Mouse (Mus musculus) forebrain, embryonic 10.5 days (tissue): ENCODE data around the gene Cracr2a. TPM values are rescaled to one million over a fixed set of nuclear protein-coding genes. Genes with fewer than 3 reads are reported as not detected.

Source experiments
- DNase-seq: peaks from one replicate; pipeline ENCODE4 v3.0.0-alpha.2; 2017; ENCODE audit warnings: low spot score; ENCODE audit errors: extremely low spot score
- H3K27ac ChIP-seq: fragments of 300-500 bp; sonication (generic); 2 replicates; pipeline ENCODE4 v1.5.1; 2016; ENCODE audit warnings: mild to moderate bottlenecking
- H3K27me3 ChIP-seq: fragments of 300-500 bp; sonication (generic); 2 replicates; pipeline ENCODE4 v1.6.1; 2016; ENCODE audit warnings: mild to moderate bottlenecking; ENCODE audit not compliant: poor library complexity, severe bottlenecking
- H3K36me3 ChIP-seq: fragments of 300-500 bp; sonication (generic); replicated peaks from 2 replicates; pipeline ENCODE4 v1.6.1; 2016; ENCODE audit warnings: mild to moderate bottlenecking, moderate library complexity
- H3K4me1 ChIP-seq: fragments of 300-500 bp; sonication (generic); 2 replicates; pipeline ENCODE4 v1.6.1; 2016
- H3K4me3 ChIP-seq: fragments of 300-500 bp; sonication (generic); 2 replicates; pipeline ENCODE4 v1.5.1; 2016; ENCODE audit warnings: mild to moderate bottlenecking, moderate library complexity
- H3K9me3 ChIP-seq: fragments of 300-500 bp; sonication (generic); 2 replicates; pipeline ENCODE4 v1.6.1; 2016; ENCODE audit warnings: mild to moderate bottlenecking, moderate library complexity
- WGBS: fragments of 180-500 bp; shearing (Covaris S2); methylation state at CpG from one replicate; pipeline ENCODE4 v1.1.7; 2016; 5-methylcytosine and 5-hydroxymethylcytosine counted together
- polyA plus RNA-seq: library from polyadenylated mRNA; unstranded; fragments of >200 nt; fragmentation: Nextera tagmentation; extraction: Ambion mirVana; gene quantifications from 2 replicates; pipeline ENCODE4 v1.2.1, GENCODE M21; 2016

The Cracr2a gene
- polyA plus RNA-seq, 1 experiment from 2014 or later, result 0.73 TPM

DNA sequence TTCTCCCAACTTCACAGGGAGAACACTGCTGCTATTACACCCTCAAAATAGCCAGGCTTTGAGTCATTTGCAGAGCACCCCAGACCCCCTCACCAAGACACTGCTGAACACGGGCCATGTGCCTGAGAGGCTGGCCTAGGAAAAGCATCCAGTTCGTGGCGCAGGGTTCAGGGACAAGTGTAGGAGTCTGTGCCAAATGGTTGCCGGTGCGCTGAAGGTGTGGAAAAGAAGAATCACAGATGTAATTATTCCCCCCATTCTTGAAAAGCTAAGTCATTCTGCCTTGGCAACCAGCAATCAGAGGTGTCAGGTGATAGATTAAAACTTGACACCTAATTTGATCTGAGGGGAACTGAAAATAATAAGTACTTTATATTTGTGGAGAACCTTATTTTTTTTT lies 98.3 kb downstream of the Cracr2a start:
- no peak overlapping the region for H3K4me3 ChIP-seq
- no peak for DNase-seq
- peaks cover 2% of the 10 kb centered on the region; the same call in 1 of the 2 replicates for H3K9me3 ChIP-seq
- H3K27ac ChIP-seq, result no peak overlapping the region
- no peaks in the 10 kb centered on the region for H3K36me3 ChIP-seq
- WGBS, result 86% methylated on average over 5 of the region's 5 CpGs
- H3K27me3 ChIP-seq, result peaks cover 11% of the 10 kb centered on the region
- H3K4me1 ChIP-seq, result peaks cover 6% of the 10 kb centered on the region; the same call in 1 of the 2 replicates

DNA sequence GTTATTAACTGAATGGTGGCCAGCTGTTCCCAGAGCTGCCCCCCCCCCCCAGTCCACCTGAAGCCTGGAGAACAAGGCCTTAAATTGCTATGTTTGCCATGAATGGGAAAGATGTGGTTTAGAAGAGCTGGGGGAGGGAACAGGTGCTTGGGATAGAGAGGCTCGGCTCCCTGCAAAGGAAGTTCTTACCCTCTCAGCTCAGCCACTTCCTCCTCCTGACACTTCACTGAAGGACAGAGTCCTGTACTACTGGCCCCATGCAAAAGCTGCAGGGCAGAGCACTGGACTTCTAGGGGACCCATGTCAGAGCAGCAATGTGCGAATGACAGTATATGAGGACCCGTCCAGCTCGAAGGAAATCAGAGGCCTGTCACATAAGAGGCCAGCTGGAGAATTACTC lies 98.8 kb downstream of the Cracr2a start:
- peaks cover 6% of the 10 kb centered on the region; the same call in 1 of the 2 replicates for H3K4me1 ChIP-seq
- no peak overlapping the region for H3K27ac ChIP-seq
- H3K9me3 ChIP-seq, result no peaks in the 10 kb centered on the region
- WGBS, result 85% methylated on average over 4 of the region's 4 CpGs
- no peaks in the 10 kb centered on the region for H3K36me3 ChIP-seq
- no peak overlapping the region for H3K4me3 ChIP-seq
- peaks cover 15% of the 10 kb centered on the region for H3K27me3 ChIP-seq
- DNase-seq, result no peak

DNA sequence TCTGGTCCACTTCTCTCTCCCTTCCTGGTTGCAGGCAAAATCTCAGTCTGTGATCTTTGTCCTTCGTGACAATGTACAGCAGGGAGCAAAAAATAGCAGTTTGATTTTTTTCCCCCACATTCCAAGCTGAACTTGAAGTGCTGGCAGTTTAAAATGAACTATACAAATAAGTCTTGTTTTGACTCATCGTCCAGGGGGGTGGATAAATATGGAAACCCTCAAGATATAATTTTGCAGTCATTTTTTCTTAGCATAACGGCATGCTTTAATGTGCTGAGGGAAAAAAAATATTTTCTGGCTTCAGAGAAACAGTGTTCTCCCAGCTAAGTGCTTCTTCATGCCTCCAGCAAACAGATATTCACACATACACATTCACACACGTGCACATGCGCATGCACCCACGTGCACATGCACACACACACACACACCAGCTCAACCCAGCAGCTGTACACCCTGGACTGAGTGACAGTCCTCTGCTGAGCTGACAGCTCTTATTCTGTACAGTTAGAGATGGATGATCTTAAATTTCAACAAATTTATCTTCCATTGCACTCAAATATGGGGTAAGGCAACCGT lies 100.7 kb downstream of the Cracr2a start:
- H3K9me3 ChIP-seq, result no peaks in the 10 kb centered on the region
- 92% methylated on average over 7 of the region's 7 CpGs for WGBS
- H3K36me3 ChIP-seq, result no peaks in the 10 kb centered on the region
- H3K27ac ChIP-seq, result no peak overlapping the region
- no peak overlapping the region for H3K4me3 ChIP-seq
- H3K27me3 ChIP-seq, result peaks cover 15% of the 10 kb centered on the region
- H3K4me1 ChIP-seq, result peaks cover 6% of the 10 kb centered on the region; the same call in 1 of the 2 replicates
- DNase-seq, result no peak

GRCm38 (mm10) chr6:127663263-127663662 lies 102.1 kb downstream of the Cracr2a start:
- H3K36me3 ChIP-seq, result no peaks in the 10 kb centered on the region
- H3K9me3 ChIP-seq, result no peaks in the 10 kb centered on the region
- H3K27ac ChIP-seq, result no peak overlapping the region
- no peak for DNase-seq
- H3K4me3 ChIP-seq, result no peak overlapping the region
- H3K4me1 ChIP-seq, result peaks cover 6% of the 10 kb centered on the region; the same call in 1 of the 2 replicates
- H3K27me3 ChIP-seq, result peaks cover 7% of the 10 kb centered on the region; the same call in 1 of the 2 replicates
- 83% methylated on average over 7 of the region's 7 CpGs for WGBS

DNA sequence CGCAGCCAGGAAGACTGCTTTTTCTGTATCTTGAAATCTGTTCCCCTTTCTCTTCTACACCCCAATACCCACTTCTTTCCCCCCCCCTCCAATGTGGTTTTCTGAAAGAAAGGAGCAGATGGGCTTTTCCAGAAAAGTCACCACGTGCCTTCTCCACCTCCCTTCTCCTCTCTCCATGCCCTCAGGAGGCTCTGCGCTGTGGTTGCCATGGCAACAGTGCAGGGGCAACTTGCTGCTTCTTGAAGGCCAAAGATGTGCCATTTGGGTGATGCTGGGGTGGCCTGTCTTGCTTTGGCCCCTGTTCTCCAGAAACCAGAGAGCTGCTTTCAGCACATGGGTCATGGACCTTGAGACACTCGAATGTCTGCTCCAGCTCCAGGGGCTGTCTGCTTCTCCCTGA lies 108.2 kb downstream of the Cracr2a start:
- peaks cover 11% of the 10 kb centered on the region; the same call in 1 of the 2 replicates for H3K4me1 ChIP-seq
- no peak overlapping the region for H3K4me3 ChIP-seq
- H3K27me3 ChIP-seq, result 0 out of 2 replicates have a peak, but pooled peaks cover 6% of the 10 kb centered on the region
- DNase-seq, result no peak
- 72% methylated on average over 4 of the region's 4 CpGs for WGBS
- no peaks in the 10 kb centered on the region for H3K9me3 ChIP-seq
- H3K36me3 ChIP-seq, result no peaks in the 10 kb centered on the region
- H3K27ac ChIP-seq, result peak overlapping the region; percentile 56; the same call in 1 of the 2 replicates

DNA sequence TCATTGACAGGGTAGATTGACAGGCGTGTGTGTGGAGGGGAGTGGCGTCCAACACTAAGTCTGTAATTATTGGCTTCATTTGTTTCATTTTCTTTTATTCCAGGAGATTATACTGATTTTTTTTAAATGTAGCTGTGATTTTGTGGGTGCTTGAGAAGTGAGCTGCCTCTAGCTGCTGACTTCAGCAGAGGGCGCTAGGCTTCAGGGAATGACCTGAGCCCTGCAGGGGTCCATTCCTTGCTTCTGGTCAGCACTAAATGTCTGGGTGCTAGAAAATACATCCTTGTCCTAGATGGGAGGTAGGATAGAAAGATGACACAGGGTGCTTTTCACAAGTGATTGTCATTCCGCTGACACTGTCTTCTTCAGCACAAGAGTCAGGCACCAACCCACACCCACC lies 108.9 kb downstream of the Cracr2a start:
- H3K27me3 ChIP-seq, result no peaks in the 10 kb centered on the region
- H3K27ac ChIP-seq, result no peak overlapping the region
- H3K4me1 ChIP-seq, result peaks cover 11% of the 10 kb centered on the region; the same call in 1 of the 2 replicates
- no peaks in the 10 kb centered on the region for H3K9me3 ChIP-seq
- H3K36me3 ChIP-seq, result no peaks in the 10 kb centered on the region
- H3K4me3 ChIP-seq, result no peak overlapping the region
- no peak for DNase-seq
- 92% methylated on average over 4 of the region's 4 CpGs for WGBS

DNA sequence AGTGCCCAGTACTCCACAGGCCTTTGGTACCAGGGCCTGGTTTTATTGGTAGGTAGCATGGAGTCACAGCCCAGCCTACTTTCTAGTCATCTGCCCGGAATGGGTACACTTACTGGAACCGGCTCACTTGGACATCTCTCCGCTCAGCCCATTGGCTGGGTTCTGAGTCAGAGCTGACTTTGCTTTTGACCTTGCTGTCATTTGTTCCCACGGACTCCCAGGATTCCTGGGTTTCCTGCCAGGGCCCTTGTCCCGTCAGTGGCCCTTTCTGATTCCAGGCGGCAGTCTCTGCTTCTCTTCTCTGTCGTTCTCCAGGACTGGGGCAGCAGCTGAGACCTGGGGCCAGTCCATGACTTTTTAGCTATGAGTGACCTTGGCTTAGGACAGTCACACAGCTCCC lies 110.9 kb downstream of the Cracr2a start:
- no peaks in the 10 kb centered on the region for H3K9me3 ChIP-seq
- WGBS, result 86% methylated on average over 7 of the region's 7 CpGs
- no peak overlapping the region for H3K4me3 ChIP-seq
- H3K27ac ChIP-seq, result no peak overlapping the region
- H3K4me1 ChIP-seq, result peaks cover 11% of the 10 kb centered on the region; the same call in 1 of the 2 replicates
- H3K27me3 ChIP-seq, result no peaks in the 10 kb centered on the region
- no peak for DNase-seq
- no peaks in the 10 kb centered on the region for H3K36me3 ChIP-seq

DNA sequence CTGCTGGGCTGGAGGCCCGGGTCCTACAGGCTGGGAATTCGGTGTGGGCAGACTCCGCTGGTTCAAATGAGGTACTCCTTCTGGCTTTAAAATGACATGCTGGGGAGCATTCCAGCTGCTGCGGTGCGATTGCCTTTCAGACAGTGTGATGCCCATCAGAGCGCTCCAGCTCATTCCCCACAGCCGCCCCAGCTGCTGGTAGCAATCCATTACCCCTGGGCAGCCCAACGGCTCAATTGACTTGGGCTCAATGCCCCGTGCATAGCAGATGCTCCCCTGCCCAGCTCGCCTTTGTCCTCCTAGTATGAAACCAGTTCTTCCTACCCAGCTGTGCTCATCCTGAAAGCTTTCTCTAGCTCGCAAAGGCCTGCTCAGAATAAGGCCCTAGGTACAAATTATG lies 115.7 kb downstream of the Cracr2a start:
- Histone ChIP-seq H3K9me3 (no peaks in the 10 kb centered on the region), H3K4me3 (no peak overlapping the region), H3K27me3 (no peaks in the 10 kb centered on the region), H3K36me3 (no peaks in the 10 kb centered on the region), H3K4me1 (no peaks in the 10 kb centered on the region), H3K27ac (no peak overlapping the region)
- 80% methylated on average over 11 of the region's 11 CpGs for WGBS
- no peak for DNase-seq

- Histone ChIP-seq H3K27ac (no peak overlapping the region), H3K27me3 (no peaks in the 10 kb centered on the region), H3K36me3 (no peaks in the 10 kb centered on the region), H3K9me3 (no peaks in the 10 kb centered on the region), H3K4me1 (no peaks in the 10 kb centered on the region), H3K4me3 (no peak overlapping the region)
- no peak for DNase-seq
- WGBS, result 76% methylated on average over 9 of the region's 9 CpGs
These were observed 117.2 kb downstream of the Cracr2a start for GRCm38 (mm10) chr6:127678320-127678719.

- DNase-seq, result no peak
- Histone ChIP-seq H3K36me3 (no peaks in the 10 kb centered on the region), H3K4me3 (no peak overlapping the region), H3K27ac (no peak overlapping the region), H3K27me3 (no peaks in the 10 kb centered on the region), H3K4me1 (no peaks in the 10 kb centered on the region), H3K9me3 (no peaks in the 10 kb centered on the region)
- WGBS, result 84% methylated on average over 3 of the region's 3 CpGs
These were observed 117.9 kb downstream of the Cracr2a start for GRCm38 (mm10) chr6:127678998-127679397.

DNA sequence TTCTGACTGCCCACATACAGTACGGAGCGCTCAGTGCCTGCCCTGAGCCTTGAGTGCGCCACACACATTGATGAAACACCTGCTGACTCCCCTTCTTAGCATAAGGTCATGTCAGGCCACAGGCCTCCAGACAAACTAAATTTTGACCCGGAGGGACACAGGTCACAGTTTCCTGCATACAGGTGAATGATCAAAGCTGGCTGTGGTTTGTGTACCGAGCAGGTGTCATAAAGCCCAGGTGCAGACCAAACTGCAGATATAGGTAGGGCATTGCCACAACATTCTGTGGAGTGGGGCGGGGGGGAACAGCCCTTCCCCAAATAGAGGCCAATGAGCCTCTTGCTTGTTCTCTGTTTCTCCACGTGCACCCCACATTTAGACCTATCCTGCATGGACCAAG lies 119.6 kb downstream of the Cracr2a start:
- Histone ChIP-seq H3K9me3 (no peaks in the 10 kb centered on the region), H3K27me3 (no peaks in the 10 kb centered on the region), H3K4me1 (no peaks in the 10 kb centered on the region), H3K4me3 (no peak overlapping the region), H3K27ac (no peak overlapping the region), H3K36me3 (no peaks in the 10 kb centered on the region)
- 94% methylated on average over 7 of the region's 7 CpGs for whole genome bisulfite sequencing
- DNase-seq, result no peak

- Histone ChIP-seq H3K9me3 (no peaks in the 10 kb centered on the region), H3K4me3 (no peak overlapping the region), H3K36me3 (no peaks in the 10 kb centered on the region), H3K27me3 (no peaks in the 10 kb centered on the region), H3K4me1 (no peaks in the 10 kb centered on the region), H3K27ac (no peak overlapping the region)
- no peak for DNase-seq
- WGBS, result 72% methylated on average over 8 of the region's 8 CpGs
These were observed 122.4 kb downstream of the Cracr2a start for GRCm38 (mm10) chr6:127683561-127683960.

DNA sequence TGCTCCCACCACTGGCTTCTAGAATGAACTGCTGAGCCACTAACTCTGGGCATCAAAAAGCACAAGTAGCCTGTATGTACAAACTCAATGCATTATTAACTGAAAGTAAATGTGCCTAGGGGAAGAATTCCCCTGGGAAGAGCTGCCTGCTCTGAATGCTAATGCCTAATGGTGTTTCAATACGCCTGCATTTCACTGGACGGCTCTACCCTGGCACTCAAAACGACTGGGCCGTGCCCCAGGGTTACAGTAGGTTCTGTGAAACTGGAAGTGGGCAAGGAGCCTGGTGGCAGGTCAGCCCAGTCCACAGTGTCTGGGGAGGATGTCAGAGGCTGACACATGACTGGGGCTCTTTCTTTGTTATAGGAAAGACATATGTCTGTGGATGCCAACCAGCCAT lies 123.8 kb downstream of the Cracr2a start:
- 86% methylated on average over 4 of the region's 4 CpGs for WGBS
- DNase-seq, result no peak

More for the DNA sequence above, 123.8 kb downstream of the Cracr2a start:
- Histone ChIP-seq H3K36me3 (no peaks in the 10 kb centered on the region), H3K27ac (no peak overlapping the region), H3K4me1 (no peaks in the 10 kb centered on the region), H3K9me3 (no peaks in the 10 kb centered on the region), H3K27me3 (no peaks in the 10 kb centered on the region), H3K4me3 (no peak overlapping the region)
